Mouse (Mus musculus) embryonic facial prominence, embryonic 14.5 days (tissue): ENCODE results near the gene Pde1a. TPM values are rescaled to one million over a fixed set of nuclear protein-coding genes. Genes with fewer than 3 reads are reported as not detected.

Experiments
- ATAC-seq: fragments of 200-750 bp; cut with Nextera tagmentation; 2 replicates; pipeline ENCODE4 v1.8.0; 2017; ENCODE audit warnings: low read depth, moderate number of reproducible peaks, moderate TSS enrichment
- DNase-seq: peaks from one replicate; pipeline ENCODE4 v3.0.0-alpha.2; 2015; ENCODE audit warnings: low spot score
- H3K27ac ChIP-seq: fragments of 300-500 bp; sonication (generic); replicated peaks from 2 replicates; pipeline ENCODE4 v1.5.1; 2014; ENCODE audit warnings: low read depth, mild to moderate bottlenecking, low read length, moderate library complexity
- H3K27me3 ChIP-seq: fragments of 300-500 bp; sonication (generic); replicated peaks from 2 replicates; pipeline ENCODE4 v1.6.1; 2014; ENCODE audit warnings: low read length; ENCODE audit not compliant: control insufficient read depth, insufficient read depth
- H3K36me3 ChIP-seq: fragments of 300-500 bp; sonication (generic); 2 replicates; pipeline ENCODE4 v1.6.1; 2014; ENCODE audit warnings: low read length, mixed read lengths; ENCODE audit not compliant: control insufficient read depth, insufficient read depth
- H3K4me1 ChIP-seq: fragments of 300-500 bp; sonication (generic); 2 replicates; pipeline ENCODE4 v1.6.1; 2014; ENCODE audit warnings: antibody characterized with exemption, low read length; ENCODE audit not compliant: control insufficient read depth, insufficient read depth
- H3K4me2 ChIP-seq: fragments of 300-500 bp; sonication (generic); 2 replicates; pipeline ENCODE4 v1.6.1; 2014; ENCODE audit warnings: low read depth, mild to moderate bottlenecking, low read length, moderate library complexity, mixed read lengths
- H3K4me3 ChIP-seq: fragments of 300-500 bp; sonication (generic); 2 replicates; pipeline ENCODE4 v1.5.1; 2014; ENCODE audit warnings: low read depth, mild to moderate bottlenecking, low read length
- H3K9ac ChIP-seq: fragments of 300-500 bp; sonication (generic); 2 replicates; pipeline ENCODE4 v1.6.1; 2014; ENCODE audit warnings: low read depth, mild to moderate bottlenecking, low read length, moderate library complexity, mixed read lengths
- H3K9me3 ChIP-seq: fragments of 300-500 bp; sonication (generic); 2 replicates; pipeline ENCODE4 v1.6.1; 2016; ENCODE audit warnings: low read length; ENCODE audit not compliant: control insufficient read depth
- WGBS: fragments of 180-500 bp; shearing (Covaris S2); extraction: QIAGEN DNeasy Blood & Tissue Kit; methylation state at CpG from one replicate; pipeline ENCODE4 v1.1.7; 2014; 5-methylcytosine and 5-hydroxymethylcytosine counted together
- polyA plus RNA-seq: library from polyadenylated mRNA; unstranded; fragments of >200 nt; fragmentation: Nextera tagmentation; extraction: Ambion mirVana; gene quantifications from 2 replicates; pipeline ENCODE4 v1.2.1, GENCODE M21; 2014

Gene Pde1a
- polyA plus RNA-seq, 1 experiment from 2014 or later: 14.3 TPM

DNA sequence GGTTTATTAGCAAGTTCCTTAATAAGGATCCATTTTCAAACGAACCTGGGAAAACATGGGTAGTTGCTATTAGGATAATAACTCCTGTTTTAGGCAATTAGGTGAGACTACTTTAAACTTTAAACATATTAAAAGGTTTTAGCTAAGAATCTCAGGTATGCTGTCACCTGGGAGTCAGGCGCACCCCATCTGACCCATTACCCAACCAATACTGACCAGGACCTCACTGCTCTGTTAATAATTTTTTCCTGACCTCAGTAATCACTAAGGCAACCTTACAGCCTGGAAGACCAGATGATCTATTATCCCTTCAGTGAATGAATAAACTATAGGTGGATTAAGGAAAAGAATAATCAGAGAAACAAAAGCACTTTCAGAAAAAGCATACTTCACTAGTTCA lies 100.2 kb downstream of the Pde1a start:
- Histone ChIP-seq H3K4me1 (no peaks in the 10 kb centered on the region), H3K4me2 (no peak overlapping the region), H3K4me3 (no peak overlapping the region), H3K36me3 (no peaks in the 10 kb centered on the region), H3K27ac (no peak overlapping the region), H3K9me3 (no peaks in the 10 kb centered on the region), H3K27me3 (no peaks in the 10 kb centered on the region), H3K9ac (no peak overlapping the region)
- DNase-seq: no peak
- ATAC-seq: no peak
- 56% methylated on average over 2 of the region's 2 CpGs for WGBS

DNA sequence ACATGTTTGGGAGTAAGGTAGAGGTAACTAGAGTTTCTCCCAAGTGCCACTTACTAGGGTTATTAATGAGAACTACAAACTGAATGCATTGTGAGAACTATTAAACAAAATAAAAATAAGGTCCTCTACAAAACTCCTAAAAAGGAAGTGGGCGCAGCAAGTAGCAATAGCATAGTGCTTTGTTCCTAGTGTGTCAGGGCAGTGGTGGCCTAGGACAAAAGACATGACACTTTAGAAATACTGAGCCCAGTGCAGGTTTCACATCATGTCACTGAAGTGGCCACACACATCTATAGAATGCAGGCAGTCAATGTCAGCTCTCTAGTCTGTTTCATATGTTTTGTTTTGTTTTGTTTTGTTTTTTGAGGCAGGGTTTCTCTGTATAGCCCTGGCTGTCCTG lies 103.2 kb downstream of the Pde1a start:
- Histone ChIP-seq H3K36me3 (no peaks in the 10 kb centered on the region), H3K9ac (no peak overlapping the region), H3K4me3 (no peak overlapping the region), H3K9me3 (no peaks in the 10 kb centered on the region), H3K27ac (no peak overlapping the region), H3K27me3 (no peaks in the 10 kb centered on the region), H3K4me2 (no peak overlapping the region), H3K4me1 (no peaks in the 10 kb centered on the region)
- DNase-seq: no peak
- ATAC-seq: no peak
- 88% methylated on average over 1 of the region's 1 CpGs for WGBS

DNA sequence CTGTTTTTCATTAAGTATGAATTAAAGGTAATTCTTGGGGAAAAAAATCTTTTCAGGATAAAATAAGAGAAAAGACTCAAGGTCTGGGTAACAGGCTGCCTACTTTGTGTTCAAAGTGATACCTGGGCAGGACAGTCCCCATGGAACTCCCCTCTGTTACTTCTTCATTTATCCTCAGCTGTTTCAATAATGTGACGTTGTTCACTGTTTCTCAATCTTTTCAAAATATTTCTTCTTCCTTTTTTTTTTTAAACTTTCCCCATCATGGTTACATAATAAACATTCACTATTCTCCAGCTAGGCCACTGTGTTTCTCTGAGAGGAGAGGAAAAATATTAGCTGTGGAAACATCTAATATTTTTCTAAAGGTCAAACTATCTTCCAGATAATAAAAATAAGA lies 103.7 kb downstream of the Pde1a start:
- Histone ChIP-seq H3K4me3 (no peak overlapping the region), H3K9ac (no peak overlapping the region), H3K27ac (no peak overlapping the region), H3K4me2 (no peak overlapping the region), H3K27me3 (no peaks in the 10 kb centered on the region), H3K36me3 (no peaks in the 10 kb centered on the region), H3K4me1 (no peaks in the 10 kb centered on the region), H3K9me3 (no peaks in the 10 kb centered on the region)
- ATAC-seq (no peak), DNase-seq (no peak)
- 72% methylated on average over 1 of the region's 1 CpGs for WGBS

DNA sequence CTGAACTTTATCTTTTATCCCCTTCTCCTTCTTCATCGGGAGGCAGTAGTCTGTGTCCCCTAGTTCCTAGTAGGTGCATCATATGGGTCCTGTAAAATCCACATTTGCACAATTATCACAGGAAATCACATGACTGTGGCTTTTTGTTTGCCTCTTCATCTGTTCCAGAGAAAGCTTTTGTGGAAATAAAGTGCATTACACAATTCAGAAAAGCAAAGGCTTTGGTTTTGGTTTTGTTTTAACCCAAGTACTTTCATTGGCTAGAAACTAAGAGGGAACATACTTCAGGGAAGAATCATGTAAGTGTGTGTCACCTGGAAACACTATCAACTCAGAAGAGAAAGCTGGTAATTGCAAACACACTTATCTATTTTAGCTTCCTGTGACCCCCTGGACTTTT lies 104.2 kb downstream of the Pde1a start:
- Histone ChIP-seq H3K27me3 (no peaks in the 10 kb centered on the region), H3K9me3 (no peaks in the 10 kb centered on the region), H3K36me3 (no peaks in the 10 kb centered on the region), H3K4me1 (no peaks in the 10 kb centered on the region), H3K9ac (no peak overlapping the region), H3K27ac (no peak overlapping the region), H3K4me2 (no peak overlapping the region), H3K4me3 (no peak overlapping the region)
- WGBS: 69% methylated on average over 1 of the region's 1 CpGs
- DNase-seq: no peak
- ATAC-seq: no peak

DNA sequence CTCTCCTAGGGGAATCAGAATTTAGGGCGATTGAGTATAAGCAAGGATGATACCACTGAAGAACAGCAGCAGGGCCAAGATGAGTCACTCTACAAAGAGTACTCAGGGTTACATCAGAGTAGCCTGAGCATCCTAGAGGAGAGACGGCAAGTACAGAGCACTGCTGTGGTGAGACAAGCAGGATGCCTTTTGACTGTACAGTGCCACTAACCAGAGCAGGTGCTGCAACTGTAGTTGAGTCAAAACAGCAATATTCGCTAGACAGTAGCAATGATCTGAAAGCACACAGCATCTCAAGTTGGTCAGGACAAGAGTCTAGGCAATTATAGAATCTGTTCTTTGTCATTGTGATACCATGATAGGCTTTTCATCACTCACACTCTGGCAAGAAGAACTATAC lies 115.1 kb downstream of the Pde1a start:
- no peaks in the 10 kb centered on the region for H3K4me1 ChIP-seq
- DNase-seq: no peak
- H3K36me3 ChIP-seq: no peaks in the 10 kb centered on the region
- WGBS: 82% methylated on average over 3 of the region's 3 CpGs
- H3K9me3 ChIP-seq: no peaks in the 10 kb centered on the region
- no peak overlapping the region for H3K4me2 ChIP-seq
- no peak for ATAC-seq
- H3K27me3 ChIP-seq: no peaks in the 10 kb centered on the region
- H3K9ac ChIP-seq: no peak overlapping the region
- no peak overlapping the region for H3K4me3 ChIP-seq
- H3K27ac ChIP-seq: no peak overlapping the region

DNA sequence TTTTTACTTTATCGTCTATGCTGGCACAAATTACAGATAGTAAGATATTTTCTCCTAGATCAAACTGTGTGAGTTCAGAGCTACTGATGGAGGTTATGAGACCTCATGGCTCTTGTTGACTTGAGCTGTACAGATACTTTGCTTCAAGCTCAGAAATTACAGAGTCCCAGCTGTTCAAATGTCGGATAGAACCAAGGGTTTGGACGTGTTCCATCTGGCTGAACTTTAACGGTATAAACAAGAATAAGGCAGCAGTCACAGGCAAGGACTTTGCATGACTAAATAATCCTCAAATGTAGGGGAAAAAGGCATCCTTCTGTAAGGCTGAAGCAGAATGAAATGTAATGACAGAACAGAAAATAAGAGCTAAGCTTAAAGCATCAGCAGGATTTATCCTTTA lies 116.2 kb downstream of the Pde1a start:
- no peaks in the 10 kb centered on the region for H3K4me1 ChIP-seq
- H3K9me3 ChIP-seq: 0 out of 2 replicates have a peak, but pooled peaks cover 3% of the 10 kb centered on the region
- H3K27me3 ChIP-seq: no peaks in the 10 kb centered on the region
- ATAC-seq (peak; percentile 75), DNase-seq (peak; percentile 77)
- H3K4me2 ChIP-seq: no peak overlapping the region
- no peaks in the 10 kb centered on the region for H3K36me3 ChIP-seq
- WGBS: 38% methylated on average over 4 of the region's 4 CpGs
- no peak overlapping the region for H3K27ac ChIP-seq
- H3K4me3 ChIP-seq: no peak overlapping the region
- no peak overlapping the region for H3K9ac ChIP-seq

DNA sequence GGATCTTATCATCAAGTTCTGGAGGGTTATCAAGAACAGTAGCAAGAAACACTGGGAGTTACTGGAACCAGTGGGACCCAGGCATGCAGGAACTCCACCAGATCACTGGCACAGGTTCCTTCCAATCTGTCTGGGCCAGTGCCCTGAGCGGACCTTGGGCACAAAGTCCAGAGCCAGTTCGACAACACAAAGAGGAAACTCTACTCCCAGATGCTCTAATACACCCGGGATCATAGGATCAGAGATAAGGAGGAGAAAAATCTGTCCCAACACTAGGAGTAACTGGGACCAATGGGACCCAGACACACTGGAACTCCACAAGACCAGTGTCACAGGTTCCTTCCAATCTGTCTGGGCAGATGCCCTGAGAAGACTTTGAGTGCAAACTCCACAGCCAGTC lies 130.1 kb downstream of the Pde1a start:
- 92% methylated on average over 3 of the region's 3 CpGs for WGBS
- Histone ChIP-seq H3K4me2 (no peak overlapping the region), H3K4me1 (no peaks in the 10 kb centered on the region), H3K36me3 (no peaks in the 10 kb centered on the region), H3K4me3 (no peak overlapping the region), H3K27ac (no peak overlapping the region), H3K9ac (no peak overlapping the region), H3K9me3 (no peaks in the 10 kb centered on the region), H3K27me3 (no peaks in the 10 kb centered on the region)
- ATAC-seq (no peak), DNase-seq (no peak)

DNA sequence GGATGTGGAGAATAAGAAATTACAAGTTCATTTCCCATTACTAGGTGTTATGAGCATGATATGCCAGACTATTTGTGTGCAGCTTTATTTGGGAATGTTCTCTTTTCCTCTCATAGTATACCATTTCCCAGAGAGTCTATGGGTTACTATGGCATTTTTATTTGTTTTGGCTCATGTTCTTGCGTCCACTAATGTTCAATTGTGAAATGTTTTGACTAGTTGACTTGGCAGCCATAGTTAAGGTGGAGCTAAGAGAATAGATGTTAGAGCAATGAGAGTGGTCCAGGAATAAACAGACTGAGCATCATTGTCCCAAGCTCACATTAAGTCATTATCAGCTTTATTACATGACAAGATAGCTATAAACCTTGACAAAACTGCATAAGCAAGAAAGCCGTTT lies 130.8 kb downstream of the Pde1a start:
- no peak overlapping the region for H3K9ac ChIP-seq
- H3K36me3 ChIP-seq: no peaks in the 10 kb centered on the region
- H3K4me3 ChIP-seq: no peak overlapping the region
- no peaks in the 10 kb centered on the region for H3K4me1 ChIP-seq
- 83% methylated on average over 2 of the region's 2 CpGs for WGBS
- no peak for ATAC-seq
- H3K9me3 ChIP-seq: no peaks in the 10 kb centered on the region
- no peak for DNase-seq
- no peak overlapping the region for H3K27ac ChIP-seq
- H3K27me3 ChIP-seq: no peaks in the 10 kb centered on the region
- H3K4me2 ChIP-seq: no peak overlapping the region

DNA sequence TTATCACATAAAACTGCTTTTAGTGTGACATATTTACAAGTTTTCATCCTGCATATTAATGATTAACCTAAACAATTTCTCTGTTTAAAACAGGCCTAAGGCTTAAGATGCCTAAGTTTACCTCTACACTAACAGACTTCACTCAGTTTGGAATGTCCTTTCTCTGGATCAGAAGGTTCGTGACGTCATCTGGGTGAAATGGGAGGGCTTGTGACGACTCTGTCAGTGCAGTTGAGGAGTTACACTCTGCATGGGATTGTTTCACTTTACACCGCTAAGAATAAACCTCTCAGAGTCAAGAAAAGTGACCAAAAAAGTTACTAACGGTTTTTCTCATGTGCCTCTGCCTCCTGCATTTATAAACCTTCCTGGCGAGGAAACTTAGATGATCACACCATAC lies 137.6 kb downstream of the Pde1a start:
- Histone ChIP-seq H3K36me3 (no peaks in the 10 kb centered on the region), H3K4me2 (no peak overlapping the region), H3K9ac (no peak overlapping the region), H3K4me1 (no peaks in the 10 kb centered on the region), H3K27me3 (no peaks in the 10 kb centered on the region), H3K9me3 (no peaks in the 10 kb centered on the region), H3K27ac (no peak overlapping the region), H3K4me3 (no peak overlapping the region)
- WGBS: 70% methylated on average over 6 of the region's 6 CpGs
- no peak for ATAC-seq
- no peak for DNase-seq
